Mouse (Mus musculus) inflammation-experienced regulatory T-cells, adult 6 months (primary cell): ENCODE data around the gene Hapln3. TPM values are rescaled to one million over a fixed set of nuclear protein-coding genes. Genes with fewer than 3 reads are reported as not detected.

Experiments used
- ATAC-seq: one replicate; pipeline ENCODE4 v1.8.0; 2017
- polyA plus RNA-seq, 3 experiments: library from polyadenylated mRNA; unstranded; fragments of 100-300 nt; shearing (Covaris generic); gene quantifications; one replicate each; pipeline ENCODE4 v1.2.1; 2017

The Hapln3 gene
- polyA plus RNA-seq, 3 experiments from 2014 or later = not detected

DNA sequence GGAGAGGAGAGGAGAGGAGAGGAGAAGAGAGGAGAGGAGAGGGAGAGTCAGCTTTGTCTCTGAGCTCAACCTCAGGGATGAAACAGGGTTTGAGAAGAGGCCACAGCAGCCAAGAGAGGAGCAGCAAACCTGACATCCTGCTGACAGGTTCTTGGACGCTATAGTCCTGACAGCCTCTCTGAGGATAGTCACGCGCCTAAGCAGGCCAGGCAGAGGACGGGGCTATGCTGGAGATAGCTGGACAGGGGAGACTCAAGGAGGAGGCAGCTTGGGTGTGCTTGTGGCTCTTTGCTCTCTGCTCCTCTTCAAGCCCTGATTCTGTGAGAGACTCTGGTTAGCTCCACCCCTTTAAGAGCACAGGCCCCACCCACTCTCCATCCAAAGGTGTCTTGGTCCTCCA lies 62.6 kb downstream of the Hapln3 start:
- no peak for ATAC-seq

DNA sequence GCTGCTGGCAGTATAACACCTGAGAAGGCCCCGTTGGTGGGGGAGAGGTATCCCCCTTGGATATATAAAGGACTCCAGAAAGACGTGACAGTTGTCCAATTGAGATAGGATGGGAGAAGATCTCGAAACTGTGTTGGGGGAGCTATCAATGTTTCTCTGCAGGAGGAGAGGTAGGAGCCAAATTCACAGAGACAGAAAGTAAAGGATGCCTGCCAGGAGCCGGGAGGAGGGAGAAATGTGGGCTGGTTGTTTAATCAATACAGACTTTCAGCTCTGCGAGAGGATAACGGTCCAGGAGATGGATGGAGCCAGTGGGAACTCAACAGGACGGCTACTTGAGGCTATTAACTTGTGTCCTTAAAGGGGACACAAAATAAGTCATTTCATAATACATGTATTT lies 63.4 kb downstream of the Hapln3 start:
- ATAC-seq = no peak

Other genes with a start within 250 kb of the Hapln3 start
- gene Aen, start 235.2 kb downstream of the Hapln3 start, polyA plus RNA-seq = 10 to 100 TPM; 21.2 to 26.0 (median 21.2) TPM
- 10 to 100 TPM; 89.9 to 95.8 (median 92.5) TPM for gene Isg20, start 217.6 kb downstream of the Hapln3 start, polyA plus RNA-seq
- gene Acan, start 77.5 kb downstream of the Hapln3 start, polyA plus RNA-seq = not detected
- gene Mfge8, start 18.0 kb upstream of the Hapln3 start, polyA plus RNA-seq = 10 to 100 TPM; 16.7 to 18.5 (median 18.4) TPM
- 10 to 100 TPM; 16.0 to 35.6 (median 29.9) TPM for gene Abhd2, start 142.2 kb upstream of the Hapln3 start, polyA plus RNA-seq